Mouse (Mus musculus) ES-E14 (cell line): Measurements from ENCODE around the gene Tjp2.

Experiments used
- CHD2 ChIP-seq: IDR thresholded peaks from 2 replicates; pipeline ENCODE4 v1.6.1; 2014; ENCODE audit warnings: mild to moderate bottlenecking, low read depth, low read length, inconsistent platforms
- HCFC1 ChIP-seq: IDR thresholded peaks from 2 replicates; pipeline ENCODE4 v1.6.1; 2012; ENCODE audit warnings: low read length, inconsistent platforms, borderline replicate concordance; ENCODE audit not compliant: insufficient read depth
- ZNF384 ChIP-seq: IDR thresholded peaks from 2 replicates; pipeline ENCODE4 v1.6.1; 2012; ENCODE audit warnings: low read depth, low read length, inconsistent platforms

GRCm38 (mm10) chr19:24218291-24218690, 6.5 kb downstream of the Tjp2 start:
- TF ChIP-seq HCFC1 (no peak), ZNF384 (0 out of 2 replicates have a peak, but pooled peaks have one; percentile 20), CHD2 (no peak)
